Mouse (Mus musculus): ENCODE results near the gene Ahdc1.

- TF ChIP-seq CTCF (IDR thresholded peaks at IDR 0.05; ENCODE audit: control insufficient read depth, insufficient read depth, low read length) = no peak
- TF ChIP-seq POLR2A (IDR thresholded peaks at IDR 0.05; ENCODE audit: borderline replicate concordance, control insufficient read depth, low read depth, low read length) = no peak
Measured at GRCm38 (mm10) chr4:133106691-133107090, 95.6 kb downstream of the Ahdc1 start.
